Mouse (Mus musculus) MEL (cell line): Measurements from ENCODE around the gene Cep131.

ENCODE experiments used
- CTCF ChIP-seq, 3 experiments: IDR thresholded peaks in 2 of 3; conservative IDR thresholded peaks in 1 of 3; 2 replicates each; pipeline ENCODE4 v1.5.1; 2011 to 2012; ENCODE audit warnings: low read length in 3 of 3, low read depth in 2 of 3, mild to moderate bottlenecking in 2 of 3, improper control_type of control experiment in 1 of 3, inconsistent platforms in 1 of 3, mixed read lengths in 1 of 3, moderate library complexity in 1 of 3; ENCODE audit not compliant: control insufficient read depth in 1 of 3, insufficient read depth in 1 of 3, poor library complexity in 1 of 3, severe bottlenecking in 1 of 3
- E2F4 ChIP-seq: IDR thresholded peaks from 2 replicates; pipeline ENCODE4 v1.6.1; 2011; ENCODE audit warnings: low read depth, low read length, improper control_type of control experiment, borderline replicate concordance
- GATA1 ChIP-seq: IDR thresholded peaks from 2 replicates; pipeline ENCODE4 v1.6.1; 2011; ENCODE audit warnings: low read depth, low read length, improper control_type of control experiment
- MAX ChIP-seq: IDR thresholded peaks from 2 replicates; pipeline ENCODE4 v1.6.1; 2011; ENCODE audit warnings: low read length, improper control_type of control experiment
- SIN3A ChIP-seq: IDR thresholded peaks from 2 replicates; pipeline ENCODE4 v1.6.1; 2012; ENCODE audit warnings: low read length, improper control_type of control experiment, inconsistent platforms
- USF1 ChIP-seq: IDR thresholded peaks from 2 replicates; pipeline ENCODE4 v1.6.1; 2014; ENCODE audit warnings: low read depth, mild to moderate bottlenecking, inconsistent platforms, low read length, improper control_type of control experiment, moderate library complexity

- TF ChIP-seq E2F4 (no peak), USF1 (no peak), CTCF (IDR thresholded peaks at IDR 0.05 in 2 of 3, conservative IDR thresholded peaks at IDR 0.05 in 1 of 3; ENCODE audit: control insufficient read depth in 1 of 3, insufficient read depth in 1 of 3, low read depth in 2 of 3, low read length in 3 of 3, poor library complexity in 1 of 3, severe bottlenecking in 1 of 3) (no peak), SIN3A (no peak), MAX (no peak), GATA1 (no peak)
These were observed 14.8 kb downstream of the Cep131 start for GRCm38 (mm10) chr11:120071731-120072320.
